Mouse (Mus musculus) intestine, embryonic 14.5 days (tissue): Measurements from ENCODE around the gene Csnk1g2. TPM values are rescaled to one million over a fixed set of nuclear protein-coding genes. Genes with fewer than 3 reads are reported as not detected.

Experiments used
- ATAC-seq: fragments of 200-750 bp; cut with Nextera tagmentation; replicated peaks from 2 replicates; pipeline ENCODE4 v1.8.0; 2017; ENCODE audit warnings: low read depth, moderate number of reproducible peaks, moderate TSS enrichment, moderate library complexity; ENCODE audit not compliant: low FRiP score, low TSS enrichment
- DNase-seq: peaks from one replicate; pipeline ENCODE4 v3.0.0-alpha.2; 2018; ENCODE audit warnings: low spot score
- H3K27ac ChIP-seq: fragments of 300-500 bp; sonication (generic); 2 replicates; pipeline ENCODE4 v1.5.1; 2014; ENCODE audit warnings: low read depth, mild to moderate bottlenecking, control low read depth
- H3K27me3 ChIP-seq: fragments of 300-500 bp; sonication (generic); replicated peaks from 2 replicates; pipeline ENCODE4 v1.6.1; 2014; ENCODE audit warnings: low read length, control low read depth; ENCODE audit not compliant: control insufficient read depth, insufficient read depth
- H3K36me3 ChIP-seq: fragments of 300-500 bp; sonication (generic); 2 replicates; pipeline ENCODE4 v1.6.1; 2014; ENCODE audit warnings: low read length, control low read depth; ENCODE audit not compliant: control insufficient read depth, insufficient read depth
- H3K4me1 ChIP-seq: fragments of 300-500 bp; sonication (generic); replicated peaks from 2 replicates; pipeline ENCODE4 v1.6.1; 2014; ENCODE audit warnings: low read length, control low read depth, mixed read lengths; ENCODE audit not compliant: control insufficient read depth, insufficient read depth
- H3K4me2 ChIP-seq: fragments of 300-500 bp; sonication (generic); 2 replicates; pipeline ENCODE4 v1.6.1; 2014; ENCODE audit warnings: low read length
- H3K4me3 ChIP-seq: fragments of 300-500 bp; sonication (generic); 2 replicates; pipeline ENCODE4 v1.5.1; 2014; ENCODE audit warnings: low read depth, low read length, control low read depth, mixed read lengths
- H3K9ac ChIP-seq: fragments of 300-500 bp; sonication (generic); 2 replicates; pipeline ENCODE4 v1.6.1; 2014; ENCODE audit warnings: mild to moderate bottlenecking, low read length
- H3K9me3 ChIP-seq: fragments of 300-500 bp; sonication (generic); 2 replicates; pipeline ENCODE4 v1.6.1; 2016; ENCODE audit warnings: low read length, control low read depth; ENCODE audit not compliant: control insufficient read depth
- WGBS: fragments of 180-500 bp; shearing (Covaris S2); extraction: QIAGEN DNeasy Blood & Tissue Kit; methylation state at CpG from one replicate; pipeline ENCODE4 v1.1.7; 2014; 5-methylcytosine and 5-hydroxymethylcytosine counted together
- polyA plus RNA-seq: library from polyadenylated mRNA; unstranded; fragments of >200 nt; fragmentation: Nextera tagmentation; extraction: Ambion mirVana; gene quantifications from 2 replicates; pipeline ENCODE4 v1.2.1, GENCODE M21; 2014

Csnk1g2 gene
- polyA plus RNA-seq, 1 experiment from 2014 or later = 116 TPM

DNA sequence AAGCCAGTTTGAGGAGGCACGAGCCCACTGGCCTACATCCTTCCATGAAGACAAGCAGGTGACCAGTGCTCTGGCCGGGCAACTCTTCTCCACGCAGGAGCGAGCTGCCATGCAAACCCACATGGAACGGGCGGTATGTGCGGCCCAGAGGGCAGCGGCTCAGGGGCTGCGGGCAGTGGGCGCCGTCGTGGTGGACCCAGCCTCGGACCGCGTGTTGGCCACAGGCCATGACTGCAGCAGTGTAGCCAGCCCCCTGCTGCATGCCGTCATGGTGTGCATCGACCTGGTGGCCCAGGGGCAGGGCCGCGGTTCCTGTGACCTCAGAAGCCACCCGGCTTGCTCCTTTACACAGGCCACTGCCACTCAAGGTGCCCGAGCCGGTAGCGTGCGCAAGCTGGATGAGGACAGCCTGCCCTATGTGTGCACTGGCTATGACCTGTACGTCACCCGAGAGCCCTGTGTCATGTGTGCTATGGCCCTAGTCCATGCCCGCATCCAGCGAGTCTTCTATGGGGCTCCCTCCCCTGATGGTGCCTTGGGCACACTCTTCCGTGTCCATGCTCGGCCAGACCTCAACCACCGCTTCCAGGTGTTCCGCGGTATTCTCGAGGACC, 15.8 kb upstream of the Csnk1g2 start:
- Histone ChIP-seq H3K27ac (no peak overlapping the region), H3K4me2 (no peak overlapping the region)

DNA sequence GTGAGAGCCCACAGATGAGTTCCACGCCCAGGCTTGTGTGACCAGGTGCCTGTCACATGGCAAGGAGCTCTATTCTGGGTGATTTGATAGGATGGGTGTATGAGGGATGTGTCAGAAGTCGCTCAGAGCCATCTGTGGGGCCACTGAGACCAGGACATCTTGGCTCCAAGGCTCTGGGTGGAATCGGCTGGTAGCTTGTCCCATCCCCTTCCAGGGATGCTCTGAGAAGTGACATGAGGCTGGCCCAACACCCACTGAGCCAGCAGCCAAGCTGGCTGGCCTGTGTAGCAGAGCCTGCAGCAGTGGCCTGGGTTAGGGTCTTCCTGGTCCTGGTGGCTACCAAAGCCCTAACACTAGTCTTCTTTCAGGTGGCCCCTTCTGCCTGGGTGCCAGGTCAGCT, 14.2 kb upstream of the Csnk1g2 start:
- Histone ChIP-seq H3K4me3 (no peak overlapping the region), H3K27me3 (no peaks in the 10 kb centered on the region), H3K9me3 (no peaks in the 10 kb centered on the region), H3K4me2 (no peak overlapping the region), H3K36me3 (peaks cover 57% of the 10 kb centered on the region), H3K4me1 (peaks cover 12% of the 10 kb centered on the region), H3K27ac (no peak overlapping the region), H3K9ac (no peak overlapping the region)
- no peak for ATAC-seq
- WGBS = 83% methylated on average over 3 of the region's 3 CpGs
- DNase-seq = no peak

More for the DNA sequence above, 15.8 kb upstream of the Csnk1g2 start:
- ATAC-seq (no peak), DNase-seq (no peak)
- Histone ChIP-seq H3K9me3 (no peaks in the 10 kb centered on the region), H3K36me3 (peaks cover 49% of the 10 kb centered on the region), H3K4me3 (no peak overlapping the region), H3K9ac (no peak overlapping the region), H3K4me1 (peaks cover 18% of the 10 kb centered on the region), H3K27me3 (no peaks in the 10 kb centered on the region)
- 94% methylated on average over 34 of the region's 34 CpGs for WGBS

DNA sequence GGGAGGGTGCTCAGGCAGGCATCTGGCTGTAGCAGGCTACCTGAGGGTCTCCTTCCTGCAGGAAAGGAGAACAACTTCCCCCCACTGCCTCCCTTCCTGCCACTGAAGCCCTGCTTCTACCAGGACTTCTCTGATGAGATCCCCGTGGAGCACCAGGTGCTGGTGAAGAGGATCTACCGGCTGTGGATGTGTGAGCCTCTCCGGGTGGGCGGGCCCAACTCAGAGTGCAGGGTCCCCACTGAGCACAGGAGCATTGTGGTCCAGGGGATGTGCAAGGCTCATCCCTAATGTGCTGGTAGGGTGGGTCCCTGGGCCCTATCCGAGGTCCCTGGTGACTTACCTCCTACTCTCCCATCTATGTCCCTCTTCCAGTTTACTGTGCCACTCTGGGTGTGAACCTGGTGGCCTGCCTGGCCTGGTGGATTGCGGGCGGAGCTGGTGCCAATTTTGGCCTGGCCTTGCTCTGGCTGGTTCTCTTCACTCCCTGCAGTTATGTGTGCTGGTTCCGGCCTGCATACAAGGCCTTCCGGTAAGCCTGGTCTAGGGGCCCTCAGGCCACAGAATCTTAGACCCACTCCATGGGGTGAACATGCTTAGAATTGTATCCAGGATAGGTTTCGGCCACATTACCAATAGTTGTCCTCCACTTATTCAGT, 13.2 kb upstream of the Csnk1g2 start:
- no peak for ATAC-seq
- H3K27me3 ChIP-seq = no peaks in the 10 kb centered on the region

DNA sequence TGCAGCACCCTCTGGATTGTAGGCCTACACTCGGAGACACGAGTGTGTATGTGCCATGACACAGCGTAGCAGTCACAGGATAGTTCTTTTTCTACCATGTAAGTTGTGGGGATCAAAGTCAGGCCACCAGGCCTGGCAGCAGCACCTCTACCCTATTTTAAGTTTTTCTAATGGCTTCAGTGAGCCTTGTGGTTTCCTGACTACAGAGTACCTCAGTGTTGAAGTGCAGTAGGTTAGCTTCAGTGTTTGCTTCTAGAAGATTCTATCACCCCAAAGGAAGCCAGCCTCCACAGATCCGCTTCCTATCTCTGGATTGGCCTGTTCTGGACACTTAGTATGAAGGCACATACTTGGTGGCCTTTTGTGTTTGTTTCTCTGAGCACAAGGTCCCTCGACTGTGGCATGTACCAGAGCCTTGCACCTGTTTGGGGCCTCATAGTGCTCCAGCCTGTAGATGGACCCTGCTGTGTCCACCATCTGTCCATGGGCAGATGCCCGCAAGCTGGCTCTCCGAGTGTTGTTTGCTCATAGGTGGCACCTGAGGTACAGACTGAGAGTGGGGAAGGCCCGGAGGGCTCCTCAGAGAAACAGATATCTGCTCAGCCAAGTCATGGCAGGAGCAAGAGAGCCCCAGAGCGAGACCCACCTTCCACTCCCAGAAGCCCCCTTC, 12.4 kb upstream of the Csnk1g2 start:
- no peak for ATAC-seq
- H3K36me3 ChIP-seq = peaks cover 72% of the 10 kb centered on the region

More for the DNA sequence above, 13.2 kb upstream of the Csnk1g2 start:
- 89% methylated on average over 10 of the region's 10 CpGs for WGBS
- no peak for DNase-seq
- no peak overlapping the region for H3K4me3 ChIP-seq
- H3K9ac ChIP-seq = no peak overlapping the region
- H3K36me3 ChIP-seq = peaks cover 64% of the 10 kb centered on the region
- H3K4me2 ChIP-seq = no peak overlapping the region
- H3K9me3 ChIP-seq = no peaks in the 10 kb centered on the region
- H3K27ac ChIP-seq = no peak overlapping the region
- peaks cover 2% of the 10 kb centered on the region; the same call in 1 of the 2 replicates for H3K4me1 ChIP-seq

DNA sequence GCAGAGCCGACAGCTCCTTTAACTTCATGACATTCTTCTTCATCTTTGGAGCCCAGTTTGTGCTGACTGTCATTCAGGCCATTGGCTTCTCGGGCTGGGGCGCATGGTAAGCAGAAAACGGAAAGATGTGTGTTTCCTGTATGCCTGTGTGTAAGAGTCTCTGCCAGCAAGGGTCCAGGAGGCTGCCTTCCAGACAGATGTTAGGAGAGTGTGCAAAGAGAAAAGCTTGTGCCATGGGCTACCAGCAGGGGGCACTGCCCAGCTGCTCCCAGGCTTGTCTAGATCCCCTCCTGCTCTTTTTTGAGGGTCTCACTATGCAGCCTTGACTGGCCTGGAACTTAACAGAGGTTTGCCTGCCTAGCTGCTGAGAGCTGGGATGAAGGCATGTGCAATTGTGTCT, 11.6 kb upstream of the Csnk1g2 start:
- 71% methylated on average over 4 of the region's 4 CpGs for WGBS
- Histone ChIP-seq H3K4me1 (no peaks in the 10 kb centered on the region), H3K27ac (no peak overlapping the region), H3K36me3 (peaks cover 79% of the 10 kb centered on the region), H3K4me3 (no peak overlapping the region), H3K4me2 (no peak overlapping the region), H3K27me3 (no peaks in the 10 kb centered on the region), H3K9me3 (no peaks in the 10 kb centered on the region), H3K9ac (no peak overlapping the region)
- ATAC-seq (0 out of 2 replicates have a peak, but pooled peaks have one; percentile 25), DNase-seq (peak; percentile 65)

More for the DNA sequence above, 12.4 kb upstream of the Csnk1g2 start:
- 92% methylated on average over 9 of the region's 9 CpGs for WGBS
- no peak overlapping the region for H3K4me2 ChIP-seq
- no peak overlapping the region for H3K27ac ChIP-seq
- no peak overlapping the region for H3K4me3 ChIP-seq
- no peaks in the 10 kb centered on the region for H3K9me3 ChIP-seq
- H3K9ac ChIP-seq = no peak overlapping the region
- no peaks in the 10 kb centered on the region for H3K27me3 ChIP-seq
- DNase-seq = no peak
- H3K4me1 ChIP-seq = no peaks in the 10 kb centered on the region

DNA sequence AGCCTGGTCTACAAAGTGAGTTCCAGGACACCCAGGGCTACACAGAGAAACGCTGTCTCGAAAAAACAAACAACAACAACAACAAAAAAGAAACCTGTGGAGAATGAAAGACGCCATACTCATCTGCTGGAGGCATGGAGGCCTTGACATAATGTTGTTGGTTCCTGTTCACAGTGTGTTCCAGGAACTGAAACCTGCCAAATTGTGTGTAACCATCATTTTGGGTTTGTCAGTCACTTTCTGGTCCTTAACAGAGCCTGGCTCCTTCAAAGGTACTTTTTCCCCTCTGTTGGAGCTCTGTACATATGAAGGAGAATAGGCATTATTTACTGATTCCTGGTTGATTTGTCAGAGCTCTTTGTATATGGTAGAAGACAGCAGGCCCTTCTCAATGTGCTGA, 10.7 kb upstream of the Csnk1g2 start:
- Histone ChIP-seq H3K9me3 (no peaks in the 10 kb centered on the region), H3K4me1 (no peaks in the 10 kb centered on the region), H3K4me2 (no peak overlapping the region), H3K4me3 (no peak overlapping the region), H3K27me3 (no peaks in the 10 kb centered on the region), H3K9ac (no peak overlapping the region), H3K27ac (no peak overlapping the region), H3K36me3 (peaks cover 76% of the 10 kb centered on the region)
- 91% methylated on average over 3 of the region's 3 CpGs for WGBS
- ATAC-seq (no peak), DNase-seq (no peak)

DNA sequence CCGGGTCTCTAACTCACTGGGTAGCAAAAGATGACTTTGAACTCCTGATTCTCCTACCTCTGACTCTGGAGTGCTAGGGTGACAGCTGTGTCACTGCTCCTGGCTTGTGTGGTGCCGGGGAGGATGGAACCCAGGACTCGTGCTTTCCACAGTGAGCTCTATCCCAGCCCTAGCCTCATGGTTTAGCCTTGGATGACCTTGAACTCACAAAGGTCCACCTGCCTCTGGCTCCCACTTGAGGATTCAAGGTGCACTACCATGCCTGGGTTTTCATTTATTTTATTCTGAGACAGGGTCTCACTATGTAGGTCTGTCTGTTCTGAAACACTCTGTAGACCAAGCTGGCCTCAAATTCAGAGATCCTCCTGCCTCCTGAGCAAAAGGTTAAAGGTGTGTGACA, 8.8 kb upstream of the Csnk1g2 start:
- 91% methylated on average over 3 of the region's 3 CpGs for WGBS
- Histone ChIP-seq H3K9me3 (no peaks in the 10 kb centered on the region), H3K36me3 (peaks cover 57% of the 10 kb centered on the region), H3K4me1 (no peaks in the 10 kb centered on the region), H3K27ac (no peak overlapping the region), H3K9ac (no peak overlapping the region), H3K27me3 (no peaks in the 10 kb centered on the region), H3K4me2 (no peak overlapping the region), H3K4me3 (no peak overlapping the region)
- DNase-seq (no peak), ATAC-seq (no peak)

DNA sequence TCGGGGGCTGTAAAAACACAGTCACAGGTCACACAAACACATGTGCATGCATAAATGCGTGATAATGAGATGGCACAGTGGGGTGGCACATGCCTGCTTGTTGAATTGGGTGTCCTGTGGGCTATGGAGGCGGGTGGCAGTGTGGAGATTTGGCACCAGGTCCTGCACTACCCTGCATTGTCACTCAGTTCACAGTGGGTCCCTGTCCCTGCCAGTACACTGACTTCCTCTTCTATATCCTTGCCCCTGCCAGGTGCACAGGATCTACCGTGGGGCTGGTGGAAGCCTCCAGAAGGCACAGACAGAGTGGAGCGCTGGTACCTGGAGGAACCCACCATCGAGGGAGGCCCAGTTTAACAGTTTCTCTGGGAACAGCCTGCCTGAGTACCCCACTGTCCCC, 8.3 kb upstream of the Csnk1g2 start:
- ATAC-seq (no peak), DNase-seq (no peak)
- 90% methylated on average over 6 of the region's 6 CpGs for WGBS

More for the DNA sequence above, 8.3 kb upstream of the Csnk1g2 start:
- H3K36me3 ChIP-seq = peaks cover 52% of the 10 kb centered on the region
- H3K4me1 ChIP-seq = no peaks in the 10 kb centered on the region
- H3K27ac ChIP-seq = no peak overlapping the region
- H3K9me3 ChIP-seq = no peaks in the 10 kb centered on the region
- H3K9ac ChIP-seq = no peak overlapping the region
- no peak overlapping the region for H3K4me3 ChIP-seq
- no peaks in the 10 kb centered on the region for H3K27me3 ChIP-seq
- H3K4me2 ChIP-seq = no peak overlapping the region
